Mouse (Mus musculus): Measurements from ENCODE around the gene Tnfsf14. TPM values are rescaled to one million over a fixed set of nuclear protein-coding genes. Genes with fewer than 3 reads are reported as not detected.
A peak's percentile ranks its signal among the peaks of the same experiment; 100 is the strongest.

The Tnfsf14 gene
- polyA plus RNA-seq, 1 experiment from 2014 or later, result not detected

- no peaks in the 10 kb centered on the region for H3K9me3 ChIP-seq (replicated peaks; ENCODE audit: control insufficient read depth, low read length, poor library complexity, severe bottlenecking)
- H3K9ac ChIP-seq (ENCODE audit: low read depth, low read length), result no peak overlapping the region
- H3K4me3 ChIP-seq (ENCODE audit: low read depth, low read length), result no peak overlapping the region
- peaks cover 6% of the 10 kb centered on the region; the same call in 1 of the 2 replicates for H3K4me1 ChIP-seq (ENCODE audit: control insufficient read depth, insufficient read depth, low read length)
- no peak for ATAC-seq
- no peak overlapping the region for H3K27ac ChIP-seq (ENCODE audit: low read length)
- no peak overlapping the region for H3K4me2 ChIP-seq (ENCODE audit: low read length)
- H3K36me3 ChIP-seq (ENCODE audit: control insufficient read depth, insufficient read depth, low read length), result no peaks in the 10 kb centered on the region
- 87% methylated on average over 4 of the region's 4 CpGs for WGBS
- peaks cover 8% of the 10 kb centered on the region for H3K27me3 ChIP-seq (ENCODE audit: control insufficient read depth, insufficient read depth, low read depth, low read length)
These were observed 40.2 kb downstream of the Tnfsf14 start for GRCm38 (mm10) chr17:57153787-57154186.

DNA sequence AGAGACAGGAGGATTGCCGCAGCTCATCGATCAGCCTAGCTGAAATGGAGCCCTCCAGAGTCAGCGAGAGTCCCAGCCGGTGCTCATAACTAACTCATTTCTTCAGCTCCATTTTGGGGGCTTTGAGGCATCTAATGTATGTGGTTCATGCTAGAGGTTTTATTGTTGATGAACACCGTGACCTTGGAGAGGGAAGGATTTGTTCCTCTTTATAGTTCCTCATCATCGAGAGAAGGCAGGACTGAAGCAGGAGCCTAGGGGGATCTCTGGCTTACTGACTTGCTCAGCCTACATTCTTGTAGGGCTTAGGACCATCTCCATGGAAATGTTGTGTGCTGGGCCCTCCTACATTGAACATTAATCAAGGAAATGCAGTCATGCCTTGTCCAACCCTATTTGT is 41.0 kb downstream of the Tnfsf14 start:
- Histone ChIP-seq H3K9ac (ENCODE audit: low read depth, low read length) (no peak overlapping the region), H3K9me3 (replicated peaks; ENCODE audit: control insufficient read depth, low read length, poor library complexity, severe bottlenecking) (no peaks in the 10 kb centered on the region), H3K27ac (ENCODE audit: low read length) (no peak overlapping the region), H3K4me2 (ENCODE audit: low read length) (no peak overlapping the region), H3K36me3 (ENCODE audit: control insufficient read depth, insufficient read depth, low read length) (no peaks in the 10 kb centered on the region), H3K4me1 (ENCODE audit: control insufficient read depth, insufficient read depth, low read length) (peaks cover 6% of the 10 kb centered on the region; the same call in 1 of the 2 replicates), H3K4me3 (ENCODE audit: low read depth, low read length) (no peak overlapping the region), H3K27me3 (ENCODE audit: control insufficient read depth, insufficient read depth, low read depth, low read length) (peaks cover 15% of the 10 kb centered on the region)
- 70% methylated on average over 6 of the region's 6 CpGs for WGBS
- no peak for ATAC-seq

GRCm38 (mm10) chr17:57148994-57149803 is 44.8 kb downstream of the Tnfsf14 start, which contains the start of gene Cd70:
Cd70 (minus strand) TSS chr17:57149777.
- Histone ChIP-seq H3K4me2 (ENCODE audit: low read length) (peak within 1 kb of the TSS; percentile 79), H3K27ac (ENCODE audit: low read length) (no peak within 1 kb of the TSS), H3K27me3 (ENCODE audit: control insufficient read depth, insufficient read depth, low read depth, low read length) (peaks cover 18% of the 10 kb centered on the region), H3K9me3 (replicated peaks; ENCODE audit: control insufficient read depth, low read length, poor library complexity, severe bottlenecking) (no peaks in the 10 kb centered on the region), H3K9ac (ENCODE audit: low read depth, low read length) (peak within 1 kb of the TSS; percentile 70), H3K36me3 (ENCODE audit: control insufficient read depth, insufficient read depth, low read length) (no peaks in the 10 kb centered on the region), H3K4me1 (ENCODE audit: control insufficient read depth, insufficient read depth, low read length) (peaks cover 6% of the 10 kb centered on the region; the same call in 1 of the 2 replicates), H3K4me3 (ENCODE audit: low read depth, low read length) (peak within 1 kb of the TSS; percentile 41)
- 3% methylated on average over 39 of the region's 39 CpGs for WGBS
- ATAC-seq, result peak; percentile 67

DNA sequence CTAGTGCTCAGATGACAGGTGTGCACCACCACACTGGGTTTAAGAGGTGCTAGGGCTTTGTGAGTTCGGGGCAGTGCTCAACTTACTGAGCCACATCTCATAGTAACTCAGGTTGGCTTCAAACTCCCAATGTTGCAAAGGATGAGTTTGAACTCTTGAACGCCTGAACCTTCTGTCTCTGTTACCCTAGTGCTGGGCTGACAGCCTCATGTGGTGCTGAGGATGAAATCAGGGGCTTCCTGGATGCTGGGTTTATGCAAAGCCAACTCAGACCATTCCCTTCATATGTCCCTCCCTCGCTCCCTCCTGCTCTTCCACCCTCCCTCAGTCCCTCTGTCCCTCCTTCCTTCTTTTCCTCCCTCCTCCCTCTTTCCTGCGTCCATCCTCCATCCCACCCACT is 45.6 kb downstream of the Tnfsf14 start:
- H3K27me3 ChIP-seq (ENCODE audit: control insufficient read depth, insufficient read depth, low read depth, low read length), result peaks cover 18% of the 10 kb centered on the region
- H3K27ac ChIP-seq (ENCODE audit: low read length), result no peak overlapping the region
- ATAC-seq, result no peak
- no peak overlapping the region for H3K4me3 ChIP-seq (ENCODE audit: low read depth, low read length)
- WGBS, result 74% methylated on average over 4 of the region's 4 CpGs
- no peaks in the 10 kb centered on the region for H3K9me3 ChIP-seq (replicated peaks; ENCODE audit: control insufficient read depth, low read length, poor library complexity, severe bottlenecking)
- no peaks in the 10 kb centered on the region for H3K36me3 ChIP-seq (ENCODE audit: control insufficient read depth, insufficient read depth, low read length)
- H3K4me2 ChIP-seq (ENCODE audit: low read length), result no peak overlapping the region; the same call in 1 of the 2 replicates
- H3K9ac ChIP-seq (ENCODE audit: low read depth, low read length), result no peak overlapping the region
- H3K4me1 ChIP-seq (ENCODE audit: control insufficient read depth, insufficient read depth, low read length), result peaks cover 6% of the 10 kb centered on the region; the same call in 1 of the 2 replicates

- WGBS, result 58% methylated on average over 1 of the region's 1 CpGs
- no peak for ATAC-seq
- H3K4me2 ChIP-seq (ENCODE audit: low read length), result no peak overlapping the region
- H3K27ac ChIP-seq (ENCODE audit: low read length), result no peak overlapping the region
- no peaks in the 10 kb centered on the region for H3K36me3 ChIP-seq (ENCODE audit: control insufficient read depth, insufficient read depth, low read length)
- peaks cover 14% of the 10 kb centered on the region for H3K27me3 ChIP-seq (ENCODE audit: control insufficient read depth, insufficient read depth, low read depth, low read length)
- no peaks in the 10 kb centered on the region for H3K9me3 ChIP-seq (replicated peaks; ENCODE audit: control insufficient read depth, low read length, poor library complexity, severe bottlenecking)
- peaks cover 6% of the 10 kb centered on the region; the same call in 1 of the 2 replicates for H3K4me1 ChIP-seq (ENCODE audit: control insufficient read depth, insufficient read depth, low read length)
- H3K4me3 ChIP-seq (ENCODE audit: low read depth, low read length), result no peak overlapping the region
- H3K9ac ChIP-seq (ENCODE audit: low read depth, low read length), result no peak overlapping the region
These were observed 48.9 kb downstream of the Tnfsf14 start for GRCm38 (mm10) chr17:57145115-57145514.

- Histone ChIP-seq H3K4me1 (ENCODE audit: control insufficient read depth, insufficient read depth, low read length) (no peaks in the 10 kb centered on the region; the same call in 1 of the 2 replicates), H3K27me3 (ENCODE audit: control insufficient read depth, insufficient read depth, low read depth, low read length) (peaks cover 10% of the 10 kb centered on the region), H3K9ac (ENCODE audit: low read depth, low read length) (no peak overlapping the region), H3K27ac (ENCODE audit: low read length) (no peak overlapping the region), H3K9me3 (replicated peaks; ENCODE audit: control insufficient read depth, low read length, poor library complexity, severe bottlenecking) (no peaks in the 10 kb centered on the region), H3K4me2 (ENCODE audit: low read length) (no peak overlapping the region), H3K36me3 (ENCODE audit: control insufficient read depth, insufficient read depth, low read length) (no peaks in the 10 kb centered on the region), H3K4me3 (ENCODE audit: low read depth, low read length) (no peak overlapping the region)
- 92% methylated on average over 3 of the region's 3 CpGs for WGBS
- no peak for ATAC-seq
These were observed 50.3 kb downstream of the Tnfsf14 start for GRCm38 (mm10) chr17:57143704-57144103.

GRCm38 (mm10) chr17:57139708-57140107 is 54.3 kb downstream of the Tnfsf14 start:
- no peaks in the 10 kb centered on the region for H3K27me3 ChIP-seq (ENCODE audit: control insufficient read depth, insufficient read depth, low read depth, low read length)
- 90% methylated on average over 3 of the region's 3 CpGs for WGBS
- ATAC-seq, result no peak

More at GRCm38 (mm10) chr17:57139708-57140107, 54.3 kb downstream of the Tnfsf14 start:
- H3K9me3 ChIP-seq (replicated peaks; ENCODE audit: control insufficient read depth, low read length, poor library complexity, severe bottlenecking), result no peaks in the 10 kb centered on the region
- H3K4me3 ChIP-seq (ENCODE audit: low read depth, low read length), result no peak overlapping the region
- no peak overlapping the region for H3K4me2 ChIP-seq (ENCODE audit: low read length)
- no peak overlapping the region for H3K9ac ChIP-seq (ENCODE audit: low read depth, low read length)
- no peaks in the 10 kb centered on the region for H3K36me3 ChIP-seq (ENCODE audit: control insufficient read depth, insufficient read depth, low read length)
- no peaks in the 10 kb centered on the region for H3K4me1 ChIP-seq (ENCODE audit: control insufficient read depth, insufficient read depth, low read length)
- H3K27ac ChIP-seq (ENCODE audit: low read length), result no peak overlapping the region

Small RNA genes within 50 kb of the gene (microRNA-seq; reads per million reads assigned to microRNA genes)
- not detected for gene Mir6978

Other genes starting within 250 kb of the Tnfsf14 start
- gene Acer1, start 212.1 kb downstream of the Tnfsf14 start, polyA plus RNA-seq (2015; fragmentation: Nextera tagmentation; extraction: Ambion mirVana), result not detected in 2 replicates
- gene Clpp, start 203.9 kb downstream of the Tnfsf14 start, polyA plus RNA-seq (2015; fragmentation: Nextera tagmentation; extraction: Ambion mirVana), result 164 and 171 TPM in 2 replicates
- gene Alkbh7, start 196.8 kb downstream of the Tnfsf14 start, polyA plus RNA-seq (2015; fragmentation: Nextera tagmentation; extraction: Ambion mirVana), result 54.3 and 60.7 TPM in 2 replicates
- gene Pspn, start 194.2 kb downstream of the Tnfsf14 start, polyA plus RNA-seq (2015; fragmentation: Nextera tagmentation; extraction: Ambion mirVana), result 0.74 and 1.0 TPM in 2 replicates
- 71.7 and 74.6 TPM in 2 replicates for gene Gtf2f1, start 182.9 kb downstream of the Tnfsf14 start, polyA plus RNA-seq (2015; fragmentation: Nextera tagmentation; extraction: Ambion mirVana)
- gene Gm17949, start 182.7 kb downstream of the Tnfsf14 start, polyA plus RNA-seq (2015; fragmentation: Nextera tagmentation; extraction: Ambion mirVana), result 0.41 and 0.88 TPM in 2 replicates
- 23.9 and 25.4 TPM in 2 replicates for gene Khsrp, start 162.7 kb downstream of the Tnfsf14 start, polyA plus RNA-seq (2015; fragmentation: Nextera tagmentation; extraction: Ambion mirVana)
- gene Slc25a41, start 152.5 kb downstream of the Tnfsf14 start, polyA plus RNA-seq (2015; fragmentation: Nextera tagmentation; extraction: Ambion mirVana), result not detected in 2 replicates
- gene Crb3, start 135.1 kb downstream of the Tnfsf14 start, polyA plus RNA-seq (2015; fragmentation: Nextera tagmentation; extraction: Ambion mirVana), result 2.1 and 3.3 TPM in 2 replicates
- 36.0 and 42.8 TPM in 2 replicates for gene Slc25a23, start 134.3 kb downstream of the Tnfsf14 start, polyA plus RNA-seq (2015; fragmentation: Nextera tagmentation; extraction: Ambion mirVana)
- 4.2 and 5.0 TPM in 2 replicates for gene Dennd1c, start 115.7 kb downstream of the Tnfsf14 start, polyA plus RNA-seq (2015; fragmentation: Nextera tagmentation; extraction: Ambion mirVana)
- 383 and 394 TPM in 2 replicates for gene Tubb4a, start 106.4 kb downstream of the Tnfsf14 start, polyA plus RNA-seq (2015; fragmentation: Nextera tagmentation; extraction: Ambion mirVana)
- gene Tnfsf9, start 88.9 kb downstream of the Tnfsf14 start, polyA plus RNA-seq (2015; fragmentation: Nextera tagmentation; extraction: Ambion mirVana), result 8.8 and 9.7 TPM in 2 replicates
- gene Cd70, start 44.4 kb downstream of the Tnfsf14 start, polyA plus RNA-seq (2015; fragmentation: Nextera tagmentation; extraction: Ambion mirVana), result 1.5 and 2.2 TPM in 2 replicates
- gene C3, start 34.0 kb upstream of the Tnfsf14 start, polyA plus RNA-seq (2015; fragmentation: Nextera tagmentation; extraction: Ambion mirVana), result 1.6 and 2.8 TPM in 2 replicates
- 18.7 and 21.1 TPM in 2 replicates for gene Gpr108, start 54.3 kb upstream of the Tnfsf14 start, polyA plus RNA-seq (2015; fragmentation: Nextera tagmentation; extraction: Ambion mirVana)
- 9.2 and 9.4 TPM in 2 replicates for gene Trip10, start 55.3 kb upstream of the Tnfsf14 start, polyA plus RNA-seq (2015; fragmentation: Nextera tagmentation; extraction: Ambion mirVana)
- 1.2 and 1.3 TPM in 2 replicates for gene Vav1, start 84.9 kb upstream of the Tnfsf14 start, polyA plus RNA-seq (2015; fragmentation: Nextera tagmentation; extraction: Ambion mirVana)
- gene Adgre1, start 164.5 kb upstream of the Tnfsf14 start, polyA plus RNA-seq (2015; fragmentation: Nextera tagmentation; extraction: Ambion mirVana), result 3.3 and 3.5 TPM in 2 replicates